Mouse (Mus musculus) hematopoietic stem cell, adult 5-6 weeks (primary cell): ENCODE data around the gene Jam3. TPM values are rescaled to one million over a fixed set of nuclear protein-coding genes. Genes with fewer than 3 reads are reported as not detected.
A peak's percentile ranks its signal among the peaks of the same experiment; 100 is the strongest.

Experiments
- ATAC-seq, 2 experiments: fragments of 125-278 bp in 1 of 2; replicated peaks in 1 of 2; 2 replicates each; pipeline ENCODE4 v1.8.0; 2016 to 2017; ENCODE audit warnings: inconsistent platforms in 2 of 2, mild to moderate bottlenecking in 2 of 2, moderate number of reproducible peaks in 2 of 2, low read depth in 1 of 2, moderate TSS enrichment in 1 of 2; ENCODE audit not compliant: low FRiP score in 2 of 2, poor library complexity in 2 of 2, severe bottlenecking in 2 of 2, insufficient read depth in 1 of 2, low TSS enrichment in 1 of 2
- total RNA-seq: library from RNA; stranded (forward); fragments of 172-1452, 232-1000 nt; gene quantifications from 2 replicates; pipeline ENCODE4 v1.2.3, GENCODE M21; 2017

Jam3 gene
- total RNA-seq, 1 experiment from 2014 or later, result 4.1 TPM

DNA sequence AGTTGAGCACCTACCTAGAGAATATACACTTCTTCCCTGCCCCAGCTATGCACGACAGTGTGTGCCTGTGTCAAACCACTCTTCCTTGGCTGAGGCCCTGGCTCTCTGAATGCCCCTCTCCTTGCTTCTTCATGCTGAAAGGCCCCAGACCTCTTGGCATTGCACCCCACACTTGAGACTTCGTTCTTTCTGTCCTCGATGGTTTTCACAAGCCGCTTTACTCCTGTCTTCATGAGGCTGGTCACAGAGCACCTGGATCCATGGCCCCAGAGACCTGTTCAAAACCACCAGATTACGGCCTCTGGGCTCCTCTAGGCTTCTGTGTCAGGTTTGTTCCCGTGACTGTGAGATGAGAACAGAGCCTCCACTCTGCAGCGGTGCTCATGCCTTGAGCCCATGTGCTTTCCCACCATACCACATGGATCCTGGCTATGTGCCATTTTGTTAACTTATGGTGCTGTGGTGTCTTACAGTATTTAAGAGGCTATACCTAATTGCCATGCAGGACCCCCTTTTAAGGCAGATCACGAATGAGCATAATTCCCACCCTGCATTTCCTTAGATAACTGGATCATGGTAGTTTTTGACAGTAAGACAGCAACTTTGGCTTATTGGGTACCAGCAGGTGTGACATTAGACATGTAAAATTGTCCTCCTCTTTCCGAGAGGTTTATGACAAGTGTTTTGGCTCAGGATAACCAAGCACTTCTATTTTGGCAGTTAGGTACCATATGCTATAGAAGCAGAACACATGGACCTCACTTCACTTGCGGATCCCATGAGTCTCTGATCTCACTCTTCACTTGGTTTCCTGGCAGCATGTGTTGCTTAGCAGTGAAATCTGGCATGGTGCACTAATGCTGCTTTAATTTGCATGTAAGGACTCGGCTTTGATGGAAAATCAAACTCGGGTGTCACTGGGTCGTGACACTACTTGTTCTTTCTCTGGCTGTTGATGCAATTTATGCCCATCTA, 64.1 kb downstream of the Jam3 start:
- no peak for ATAC-seq

DNA sequence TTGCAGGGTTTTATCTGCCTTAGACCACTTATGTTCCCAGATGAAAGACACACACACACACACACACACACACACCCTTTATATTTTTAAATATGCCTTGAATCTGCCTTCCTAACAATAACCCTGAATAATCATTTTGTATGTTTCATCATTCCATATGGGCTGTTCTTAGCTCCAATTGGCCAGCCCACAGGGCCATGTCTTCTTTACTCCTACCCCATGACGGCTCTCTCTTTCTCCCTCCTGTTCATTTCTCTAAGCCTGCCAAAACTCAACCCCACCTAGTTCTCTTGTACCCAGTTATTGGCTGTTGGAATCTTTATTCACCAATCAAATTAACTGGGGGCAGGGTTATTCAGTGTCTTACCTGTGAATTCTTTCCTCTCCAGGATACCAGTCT, 65.1 kb downstream of the Jam3 start:
- no peak for ATAC-seq

DNA sequence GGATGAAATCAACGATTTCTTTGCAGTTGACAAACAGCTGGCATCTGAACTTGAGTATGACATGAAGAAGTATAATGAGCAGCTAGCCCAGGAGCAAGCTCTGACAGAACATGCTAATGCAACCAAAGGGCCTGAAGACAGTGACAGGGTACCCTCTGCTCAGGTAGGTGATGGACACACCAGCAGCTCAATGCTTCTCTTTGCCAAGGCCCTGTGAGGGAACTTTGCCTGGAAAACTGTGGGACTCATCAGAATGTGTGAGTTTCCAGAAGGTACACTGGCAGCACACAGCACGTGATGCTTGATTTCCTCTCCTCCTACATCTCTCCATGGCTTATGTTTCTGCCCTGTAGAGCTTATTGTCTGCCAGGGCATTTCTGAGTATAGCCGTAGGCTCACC, 67.8 kb downstream of the Jam3 start:
- no peak for ATAC-seq

DNA sequence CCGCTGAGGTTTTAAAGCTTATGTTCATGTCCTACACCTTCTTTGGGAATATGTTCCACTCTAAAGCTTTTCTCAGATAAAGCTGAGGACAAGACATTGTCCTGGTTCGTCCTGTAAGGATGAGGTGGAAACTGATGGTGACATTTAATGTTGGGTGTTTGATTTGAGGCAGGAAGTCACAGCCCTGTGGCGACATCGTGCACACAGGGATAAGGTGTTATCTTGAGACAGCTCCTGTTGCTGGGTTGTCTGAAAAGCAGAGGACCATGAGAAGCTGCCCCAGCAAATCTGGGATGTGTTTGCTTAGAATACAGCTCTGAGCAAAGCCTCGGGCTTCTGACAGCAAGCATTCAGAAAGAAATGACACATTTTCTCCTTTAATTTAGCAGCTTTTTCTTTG, 69.0 kb downstream of the Jam3 start:
- ATAC-seq, result no peak

DNA sequence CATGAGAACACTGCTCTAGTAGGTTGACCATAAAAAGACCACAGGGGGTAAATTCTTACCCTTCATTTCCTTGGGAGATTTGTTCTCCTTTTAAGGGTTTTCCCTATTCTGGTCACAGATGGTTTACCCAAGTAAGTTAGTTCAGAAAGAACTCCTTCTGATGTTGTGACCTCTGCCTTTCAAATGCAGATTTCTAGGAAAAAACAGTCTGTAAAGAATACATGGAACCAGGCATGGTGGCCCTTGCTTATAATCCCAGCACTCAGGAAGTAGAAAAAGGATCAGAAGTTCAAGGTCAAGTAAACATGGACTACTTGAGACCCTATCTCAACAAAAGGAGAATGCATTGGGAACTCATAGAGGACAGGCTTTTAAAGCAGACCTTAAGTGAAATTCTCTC, 79.4 kb downstream of the Jam3 start:
- no peak for ATAC-seq

DNA sequence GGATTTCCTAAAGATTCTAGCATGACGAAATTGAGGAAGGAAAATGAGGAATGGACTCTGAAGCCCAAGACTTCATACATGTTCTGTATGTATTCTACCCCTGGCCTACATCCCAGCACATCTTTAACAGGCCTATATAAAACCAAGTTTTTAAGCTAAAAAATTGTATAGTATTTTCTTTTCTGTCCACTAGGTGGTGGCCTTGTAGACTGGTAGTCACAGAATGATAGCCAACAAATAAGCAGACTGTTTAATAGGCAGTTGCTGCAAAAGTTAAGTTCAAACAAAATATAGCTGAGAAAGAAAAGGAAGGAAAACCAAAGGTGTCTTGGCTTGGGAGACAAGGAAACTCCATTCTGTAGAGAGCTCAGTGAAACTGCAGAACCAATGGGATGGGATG, 80.5 kb downstream of the Jam3 start:
- ATAC-seq, result peak in 1 of 2 experiments; percentile 25; a peak in 2 of 4 replicates

DNA sequence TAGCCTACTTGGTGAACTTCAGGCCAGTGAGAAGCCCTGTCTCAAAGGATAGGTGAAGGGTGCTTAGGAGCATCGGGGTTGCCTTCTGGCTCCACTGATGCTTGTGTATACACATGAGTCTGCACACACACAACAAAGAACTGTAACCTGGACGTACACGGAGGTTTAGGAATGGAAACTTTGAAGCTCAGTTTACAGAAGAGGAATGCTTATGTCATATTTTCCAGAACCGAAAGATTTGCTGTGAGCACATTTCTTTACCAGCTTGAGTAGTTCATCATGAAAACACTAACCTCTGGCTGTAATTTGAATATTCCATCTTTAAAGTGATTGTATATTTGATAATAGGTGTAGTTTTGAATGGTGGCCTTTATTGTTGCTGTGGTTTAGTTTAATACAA, 84.3 kb downstream of the Jam3 start:
- no peak for ATAC-seq

DNA sequence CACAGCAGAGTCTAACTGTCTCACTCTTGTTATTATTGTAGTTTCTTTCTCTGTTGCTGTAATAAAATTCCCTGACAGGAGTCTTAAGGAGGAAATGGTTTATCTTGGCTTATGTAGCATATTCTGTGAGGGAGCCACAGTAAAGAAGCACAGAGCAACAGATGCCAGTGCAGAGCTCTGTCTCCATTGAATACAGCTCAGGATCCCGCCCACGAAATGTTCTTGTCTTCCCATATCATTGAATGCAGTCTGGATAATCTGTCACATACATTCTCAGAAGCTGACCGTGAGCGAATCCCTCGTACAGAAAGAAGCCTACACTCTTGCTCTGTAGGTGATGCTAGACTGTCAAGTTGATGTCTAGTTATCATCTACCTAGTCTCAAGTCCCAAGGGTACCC, 96.9 kb downstream of the Jam3 start:
- ATAC-seq, result no peak

DNA sequence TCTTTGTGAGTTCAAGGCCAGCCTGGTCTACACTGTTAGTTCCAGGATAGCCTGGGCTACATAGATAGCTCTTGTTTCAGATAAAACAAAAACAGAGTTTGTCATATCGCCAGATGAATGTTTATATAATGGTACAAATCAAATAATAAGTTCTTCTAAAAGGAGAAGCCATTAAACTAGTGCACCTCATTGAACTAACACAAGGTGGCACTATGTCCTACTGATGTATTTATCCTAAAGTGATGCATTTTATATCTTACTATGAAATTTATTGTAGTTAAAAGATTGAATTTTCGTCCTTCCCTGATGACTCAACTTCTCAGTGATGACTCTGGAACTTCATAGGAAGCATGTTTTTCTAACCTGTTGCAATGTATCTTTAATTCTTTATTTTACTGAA, 105.7 kb downstream of the Jam3 start:
- ATAC-seq, result no peak

Other genes with a start within 250 kb of the Jam3 start
- not detected in 2 replicates for gene Gm1110, start 232.3 kb downstream of the Jam3 start, total RNA-seq
- 18.1 and 19.1 TPM in 2 replicates for gene Acad8, start 155.9 kb downstream of the Jam3 start, total RNA-seq
- gene Thyn1, start 155.7 kb downstream of the Jam3 start, total RNA-seq, result 59.1 and 67.3 TPM in 2 replicates
- gene Vps26b, start 125.4 kb downstream of the Jam3 start, total RNA-seq, result 34.8 and 45.9 TPM in 2 replicates
- 44.2 and 53.5 TPM in 2 replicates for gene Ncapd3, start 125.2 kb downstream of the Jam3 start, total RNA-seq
- 0.40 and 0.94 TPM in 2 replicates for gene Igsf9b, start 143.8 kb upstream of the Jam3 start, total RNA-seq
- not detected in 2 replicates for gene Spata19, start 241.4 kb upstream of the Jam3 start, total RNA-seq